8 mouse cellular contexts compared by ENCODE assay signal in the genomic region with DNA sequence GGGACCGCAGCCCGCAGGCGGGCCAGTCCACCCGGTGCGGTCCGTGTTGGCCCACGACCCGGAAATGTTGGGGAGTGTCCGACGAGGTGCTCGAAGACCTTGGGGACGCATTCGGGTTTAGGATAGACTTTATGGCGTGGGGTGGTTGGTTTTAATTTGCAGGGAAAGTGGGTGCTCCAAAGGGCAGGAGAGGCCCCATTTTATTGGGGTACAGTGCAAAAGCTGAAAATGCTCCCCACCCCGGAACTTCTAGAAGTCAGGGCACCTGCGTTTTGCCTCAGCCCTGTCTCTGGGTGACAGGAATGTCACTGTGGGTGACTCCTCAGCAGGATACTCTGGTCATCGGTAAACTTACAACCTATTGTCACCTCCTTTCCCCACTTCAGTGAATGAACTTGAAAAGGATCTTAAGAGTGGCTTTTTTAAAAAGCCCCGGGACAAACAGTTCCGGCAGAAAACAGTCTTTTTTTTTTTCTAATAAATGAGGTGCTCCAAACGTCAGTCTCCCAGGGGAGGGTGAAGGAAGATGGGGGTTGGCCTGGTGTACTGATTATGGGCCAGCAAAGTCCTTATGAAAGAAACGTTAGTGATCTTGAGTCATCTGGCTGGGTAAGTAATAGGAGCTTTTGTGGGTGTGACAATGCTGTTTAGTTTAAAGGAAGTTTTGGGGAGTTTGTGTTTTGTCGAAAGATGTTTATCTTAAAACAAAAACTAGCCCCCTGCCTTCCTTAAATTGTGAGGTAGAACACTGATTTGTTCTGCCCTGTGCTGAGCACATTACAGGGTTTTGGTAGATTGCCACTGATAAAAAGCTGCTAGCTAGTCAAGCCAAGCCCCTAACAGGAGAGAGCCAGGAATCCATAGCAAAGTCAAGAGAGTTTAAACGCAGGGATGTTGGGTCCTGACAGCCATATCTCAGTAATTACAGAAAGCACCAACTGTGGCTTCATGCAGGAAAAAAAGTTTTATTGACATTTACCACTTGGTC. TPM values are rescaled to one million over a fixed set of nuclear protein-coding genes. Genes with fewer than 3 reads are reported as not detected.
A peak's percentile ranks its signal among the peaks of the same experiment; 100 is the strongest.
DNase-seq lines count a peak whose midpoint lies in the region; ATAC-seq and TF ChIP-seq lines count a peak whose summit lies in the region.

No protein-coding gene starts in this region.

- H3K9me3 ChIP-seq in embryonic facial prominence, embryonic 10.5 days = no peaks in the 10 kb centered on the region
- no peaks in the 10 kb centered on the region for H3K9me3 ChIP-seq in heart, embryonic 15.5 days (replicated peaks)
- H3K9me3 ChIP-seq in liver, embryonic 16.5 days (replicated peaks; ENCODE audit: control insufficient read depth, low read length) = no peaks in the 10 kb centered on the region

- H3K4me3 ChIP-seq in embryonic facial prominence, embryonic 10.5 days = peak overlapping the region; percentile 75
- H3K4me3 ChIP-seq in heart, embryonic 15.5 days = peak overlapping the region; percentile 91
- H3K4me3 ChIP-seq in liver, embryonic 16.5 days (ENCODE audit: low read depth, low read length) = peak overlapping the region; percentile 64
- peak overlapping the region; percentile 86 for H3K4me3 ChIP-seq in olfactory bulb, adult 2 months (ENCODE audit: insufficient read depth, low read depth, low read length)

- intact Hi-C loops in heart, postnatal 25 days (cut with DNase I) = loop anchor here (1.0 to 5.0 kb wide), 2 partner anchors 199 to 419 kb away; no protein-coding TSS in a partner anchor

- H3K27me3 ChIP-seq in embryonic facial prominence, embryonic 10.5 days (replicated peaks; ENCODE audit: low read depth, poor library complexity, severe bottlenecking) = no peaks in the 10 kb centered on the region
- H3K27me3 ChIP-seq in heart, embryonic 15.5 days = no peaks in the 10 kb centered on the region
- H3K27me3 ChIP-seq in liver, embryonic 16.5 days (ENCODE audit: control insufficient read depth, insufficient read depth, low read depth, low read length) = peaks cover 26% of the 10 kb centered on the region

- no peak for TF ChIP-seq CTCF in olfactory bulb, adult 2 months (IDR thresholded peaks at IDR 0.05; ENCODE audit: insufficient read depth, low read depth, low read length)

- no peak for ATAC-seq in heart, embryonic 15.5 days (replicated peaks; ENCODE audit: insufficient number of reproducible peaks, insufficient read depth, low FRiP score, low read depth)
- no peak for ATAC-seq in liver, embryonic 16.5 days (ENCODE audit: low read depth)

- peak overlapping the region; percentile 84 for H3K4me2 ChIP-seq in heart, embryonic 15.5 days
- H3K4me2 ChIP-seq in liver, embryonic 16.5 days (ENCODE audit: low read depth, low read length) = peak overlapping the region; percentile 48

- DNase-seq in heart, adult 11 months = peak; percentile 95
- no peak for DNase-seq in heart, postnatal 25 days (ENCODE audit: low spot score)
- DNase-seq in embryonic facial prominence, embryonic 10.5 days (ENCODE audit: low spot score) = no peak
- DNase-seq in frontal cortex, postnatal 25 days (ENCODE audit: low spot score in 2 of 2) = no peak
- no peak for DNase-seq in adrenal gland, adult 2 months

- no peak for TF ChIP-seq POLR2A in olfactory bulb, adult 2 months (IDR thresholded peaks at IDR 0.05; ENCODE audit: insufficient read depth, low read depth, low read length)

- no peaks in the 10 kb centered on the region for H3K36me3 ChIP-seq in embryonic facial prominence, embryonic 10.5 days (replicated peaks)
- no peaks in the 10 kb centered on the region for H3K36me3 ChIP-seq in heart, embryonic 15.5 days
- H3K36me3 ChIP-seq in liver, embryonic 16.5 days (ENCODE audit: control insufficient read depth, insufficient read depth) = no peaks in the 10 kb centered on the region

- 4% methylated on average over 23 of the region's 23 CpGs for whole genome bisulfite sequencing in embryonic facial prominence, embryonic 10.5 days
- WGBS in heart, embryonic 15.5 days = 4% methylated on average over 23 of the region's 23 CpGs
- 5% methylated on average over 23 of the region's 23 CpGs for WGBS in liver, embryonic 16.5 days (ENCODE audit: insufficient replicate concordance)
- WGBS in olfactory bulb, adult 2 months = 2% methylated on average over 23 of the region's 23 CpGs

- peak overlapping the region; percentile 91 for H3K9ac ChIP-seq in heart, embryonic 15.5 days
- no peak overlapping the region for H3K9ac ChIP-seq in liver, embryonic 16.5 days (ENCODE audit: low read depth, low read length)

- H3K4me1 ChIP-seq in embryonic facial prominence, embryonic 10.5 days = peaks cover 21% of the 10 kb centered on the region
- peaks cover 11% of the 10 kb centered on the region for H3K4me1 ChIP-seq in heart, embryonic 15.5 days (replicated peaks)
- H3K4me1 ChIP-seq in liver, embryonic 16.5 days (ENCODE audit: control insufficient read depth, low read depth, low read length) = no peaks in the 10 kb centered on the region
- peaks cover 5% of the 10 kb centered on the region; the same call in 1 of the 2 replicates for H3K4me1 ChIP-seq in olfactory bulb, adult 2 months (ENCODE audit: control insufficient read depth, insufficient read depth, low read length)

- H3K27ac ChIP-seq in embryonic facial prominence, embryonic 10.5 days (replicated peaks) = peak overlapping the region; percentile 96
- H3K27ac ChIP-seq in heart, embryonic 15.5 days = peak overlapping the region; percentile 89
- no peak overlapping the region for H3K27ac ChIP-seq in liver, embryonic 16.5 days (ENCODE audit: low read length)
- H3K27ac ChIP-seq in olfactory bulb, adult 2 months (ENCODE audit: insufficient read depth, low read depth, low read length) = 0 out of 2 replicates have a peak overlapping the region, but pooled peaks have one; percentile 21

RNA-seq across cellular contexts. Expression of a gene that starts 39.1 kb away (rescaled TPM):
- 10 to 100 TPM in 1 of 2 experiments, 1 to 10 TPM in 1; 9.8 to 10.2 TPM for total RNA-seq in heart, postnatal 25 days (2021)
- 17.2 and 18.3 TPM in 2 replicates for polyA plus RNA-seq in embryonic facial prominence, embryonic 10.5 days (2016; fragmentation: Nextera tagmentation; extraction: Ambion mirVana)
- 12.0 and 13.6 TPM in 2 replicates for polyA plus RNA-seq in heart, embryonic 15.5 days (2015; fragmentation: Nextera tagmentation; extraction: Ambion mirVana)
- 0.92 and 1.1 TPM in 2 replicates for polyA plus RNA-seq in liver, embryonic 16.5 days (2015; fragmentation: Nextera tagmentation; extraction: Ambion mirVana)
- polyA plus RNA-seq in olfactory bulb, adult 2 months (2012; ENCODE audit: insufficient read depth, insufficient read length, low replicate concordance, missing spikeins) = 83.4 TPM in 1 of 2 replicates, not detected in the other
- 10 to 100 TPM; 11.4 to 12.3 TPM for total RNA-seq in adrenal gland, adult 2 months (2021)
- 0.66 and 0.74 TPM in 2 replicates for polyA plus RNA-seq in adrenal gland, adult 2 months (2012; rRNA removed)
